Mouse (Mus musculus): ENCODE data around the gene Ube2s. TPM values are rescaled to one million over a fixed set of nuclear protein-coding genes. Genes with fewer than 3 reads are reported as not detected.

The Ube2s gene
- polyA plus RNA-seq, 1 experiment from 2014 or later, result 292 TPM

GRCm38 (mm10) chr7:4744886-4745285 lies 67.5 kb downstream of the Ube2s start:
- H3K4me3 ChIP-seq (replicated peaks), result 0 out of 2 replicates have a peak overlapping the region, but pooled peaks have one; percentile 89
- H3K9ac ChIP-seq, result peak overlapping the region; percentile 95
- 65% methylated on average over 6 of the region's 6 CpGs for WGBS (ENCODE audit: insufficient replicate concordance)
- DNase-seq, result no peak
- peak overlapping the region; percentile 96 for H3K4me2 ChIP-seq
- H3K27me3 ChIP-seq, result no peaks in the 10 kb centered on the region
- peak overlapping the region; percentile 99 for H3K27ac ChIP-seq
- H3K4me1 ChIP-seq (replicated peaks), result peaks cover 93% of the 10 kb centered on the region
- no peak for ATAC-seq (ENCODE audit: low read depth)
- no peaks in the 10 kb centered on the region for H3K9me3 ChIP-seq (replicated peaks)
- H3K36me3 ChIP-seq, result peaks cover 57% of the 10 kb centered on the region

Other genes starting within 250 kb of the Ube2s start
- gene Ptprh, start 208.5 kb downstream of the Ube2s start, polyA plus RNA-seq (2015; fragmentation: Nextera tagmentation; extraction: Ambion mirVana), result not detected in 2 replicates
- 22.6 and 25.1 TPM in 2 replicates for gene Tmem86b, start 181.2 kb downstream of the Ube2s start, polyA plus RNA-seq (2015; fragmentation: Nextera tagmentation; extraction: Ambion mirVana)
- 5.7 and 7.1 TPM in 2 replicates for gene Ppp6r1, start 153.6 kb downstream of the Ube2s start, polyA plus RNA-seq (2015; fragmentation: Nextera tagmentation; extraction: Ambion mirVana)
- 77.8 and 83.4 TPM in 2 replicates for gene Hspbp1, start 127.5 kb downstream of the Ube2s start, polyA plus RNA-seq (2015; fragmentation: Nextera tagmentation; extraction: Ambion mirVana)
- 0.08 and 0.10 TPM in 2 replicates for gene Brsk1, start 122.0 kb downstream of the Ube2s start, polyA plus RNA-seq (2015; fragmentation: Nextera tagmentation; extraction: Ambion mirVana)
- gene Tmem150b, start 87.3 kb downstream of the Ube2s start, polyA plus RNA-seq (2015; fragmentation: Nextera tagmentation; extraction: Ambion mirVana), result 0.09 and 0.15 TPM in 2 replicates
- 61.6 and 63.9 TPM in 2 replicates for gene Kmt5c, start 72.5 kb downstream of the Ube2s start, polyA plus RNA-seq (2015; fragmentation: Nextera tagmentation; extraction: Ambion mirVana)
- 98.6 and 105 TPM in 2 replicates for gene Cox6b2, start 59.5 kb downstream of the Ube2s start, polyA plus RNA-seq (2015; fragmentation: Nextera tagmentation; extraction: Ambion mirVana)
- gene Fam71e2, start 41.3 kb downstream of the Ube2s start, polyA plus RNA-seq (2015; fragmentation: Nextera tagmentation; extraction: Ambion mirVana), result not detected in 2 replicates
- gene Il11, start 29.7 kb downstream of the Ube2s start, polyA plus RNA-seq (2015; fragmentation: Nextera tagmentation; extraction: Ambion mirVana), result 0.05 TPM in 1 of 2 replicates, not detected in the other
- 0.44 TPM in 1 of 2 replicates, not detected in the other for gene Tmem190, start 29.7 kb downstream of the Ube2s start, polyA plus RNA-seq (2015; fragmentation: Nextera tagmentation; extraction: Ambion mirVana)
- gene Tmem238, start 22.9 kb downstream of the Ube2s start, polyA plus RNA-seq (2015; fragmentation: Nextera tagmentation; extraction: Ambion mirVana), result 13.7 and 14.6 TPM in 2 replicates
- gene Rpl28, start 19.7 kb downstream of the Ube2s start, polyA plus RNA-seq (2015; fragmentation: Nextera tagmentation; extraction: Ambion mirVana), result 242 and 279 TPM in 2 replicates
- not detected in 2 replicates for gene Shisa7, start 32.1 kb upstream of the Ube2s start, polyA plus RNA-seq (2015; fragmentation: Nextera tagmentation; extraction: Ambion mirVana)
- 3.1 and 3.8 TPM in 2 replicates for gene Isoc2b, start 57.7 kb upstream of the Ube2s start, polyA plus RNA-seq (2015; fragmentation: Nextera tagmentation; extraction: Ambion mirVana)
- 0.45 and 0.52 TPM in 2 replicates for gene Isoc2a, start 64.6 kb upstream of the Ube2s start, polyA plus RNA-seq (2015; fragmentation: Nextera tagmentation; extraction: Ambion mirVana)
- 0.07 TPM in 1 of 2 replicates, not detected in the other for gene Gm36210, start 93.9 kb upstream of the Ube2s start, polyA plus RNA-seq (2015; fragmentation: Nextera tagmentation; extraction: Ambion mirVana)
- 1.4 and 1.6 TPM in 2 replicates for gene Zfp628, start 102.6 kb upstream of the Ube2s start, polyA plus RNA-seq (2015; fragmentation: Nextera tagmentation; extraction: Ambion mirVana)
- gene Nat14, start 109.4 kb upstream of the Ube2s start, polyA plus RNA-seq (2015; fragmentation: Nextera tagmentation; extraction: Ambion mirVana), result 0.57 and 0.67 TPM in 2 replicates
- gene Ssc5d, start 113.2 kb upstream of the Ube2s start, polyA plus RNA-seq (2015; fragmentation: Nextera tagmentation; extraction: Ambion mirVana), result 0.03 and 0.09 TPM in 2 replicates
- not detected in 2 replicates for gene Sbk2, start 151.8 kb upstream of the Ube2s start, polyA plus RNA-seq (2015; fragmentation: Nextera tagmentation; extraction: Ambion mirVana)
- gene Sbk3, start 158.6 kb upstream of the Ube2s start, polyA plus RNA-seq (2015; fragmentation: Nextera tagmentation; extraction: Ambion mirVana), result not detected in 2 replicates
- gene Zfp579, start 183.6 kb upstream of the Ube2s start, polyA plus RNA-seq (2015; fragmentation: Nextera tagmentation; extraction: Ambion mirVana), result 4.0 TPM in 2 replicates
- gene Zfp524, start 201.8 kb upstream of the Ube2s start, polyA plus RNA-seq (2015; fragmentation: Nextera tagmentation; extraction: Ambion mirVana), result 9.8 and 10.0 TPM in 2 replicates
- gene Fiz1, start 202.1 kb upstream of the Ube2s start, polyA plus RNA-seq (2015; fragmentation: Nextera tagmentation; extraction: Ambion mirVana), result 15.8 and 18.7 TPM in 2 replicates
- 1.1 and 1.5 TPM in 2 replicates for gene Gm44973, start 202.9 kb upstream of the Ube2s start, polyA plus RNA-seq (2015; fragmentation: Nextera tagmentation; extraction: Ambion mirVana)
- 1.4 TPM in 2 replicates for gene Zfp865, start 207.8 kb upstream of the Ube2s start, polyA plus RNA-seq (2015; fragmentation: Nextera tagmentation; extraction: Ambion mirVana)
- gene Ccdc106, start 208.0 kb upstream of the Ube2s start, polyA plus RNA-seq (2015; fragmentation: Nextera tagmentation; extraction: Ambion mirVana), result 0.84 and 1.4 TPM in 2 replicates
- 0.09 TPM in 1 of 2 replicates, not detected in the other for gene 4632433K11Rik, start 221.5 kb upstream of the Ube2s start, polyA plus RNA-seq (2015; fragmentation: Nextera tagmentation; extraction: Ambion mirVana)
- gene Zfp784, start 225.9 kb upstream of the Ube2s start, polyA plus RNA-seq (2015; fragmentation: Nextera tagmentation; extraction: Ambion mirVana), result 0.93 and 1.4 TPM in 2 replicates
- 2.2 and 2.7 TPM in 2 replicates for gene Zfp580, start 238.9 kb upstream of the Ube2s start, polyA plus RNA-seq (2015; fragmentation: Nextera tagmentation; extraction: Ambion mirVana)
- gene U2af2, start 249.6 kb upstream of the Ube2s start, polyA plus RNA-seq (2015; fragmentation: Nextera tagmentation; extraction: Ambion mirVana), result 79.1 and 83.0 TPM in 2 replicates